Mouse (Mus musculus) neural tube, embryonic 10.5 days (tissue): ENCODE data around the gene Malrd1.

ENCODE experiments used
- DNase-seq: peaks from one replicate; pipeline ENCODE4 v3.0.0-alpha.2; 2017; ENCODE audit warnings: low spot score; ENCODE audit errors: extremely low spot score

Gene Malrd1

GRCm38 (mm10) chr2:16029752-16030151 is 503.5 kb downstream of the Malrd1 start:
- no peak for DNase-seq

DNA sequence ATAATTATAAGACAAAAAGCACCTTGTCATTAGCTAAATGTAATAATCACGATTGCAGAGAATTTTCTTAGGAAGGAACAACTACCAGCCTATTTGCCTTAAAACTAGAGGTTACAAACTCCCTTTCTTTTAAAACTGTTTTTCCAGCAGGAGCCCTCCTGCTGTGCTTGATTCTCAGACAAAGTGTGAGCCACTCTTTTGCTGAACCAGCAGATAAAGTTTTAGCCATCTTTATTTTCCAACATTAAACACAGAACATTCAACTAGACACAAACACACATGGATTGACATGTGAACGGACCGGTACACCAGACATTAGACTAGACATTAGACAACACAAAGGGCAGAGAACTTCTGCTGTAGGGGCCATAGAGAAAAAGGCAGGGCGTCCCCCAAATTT is 505.3 kb downstream of the Malrd1 start:
- no peak for DNase-seq

DNA sequence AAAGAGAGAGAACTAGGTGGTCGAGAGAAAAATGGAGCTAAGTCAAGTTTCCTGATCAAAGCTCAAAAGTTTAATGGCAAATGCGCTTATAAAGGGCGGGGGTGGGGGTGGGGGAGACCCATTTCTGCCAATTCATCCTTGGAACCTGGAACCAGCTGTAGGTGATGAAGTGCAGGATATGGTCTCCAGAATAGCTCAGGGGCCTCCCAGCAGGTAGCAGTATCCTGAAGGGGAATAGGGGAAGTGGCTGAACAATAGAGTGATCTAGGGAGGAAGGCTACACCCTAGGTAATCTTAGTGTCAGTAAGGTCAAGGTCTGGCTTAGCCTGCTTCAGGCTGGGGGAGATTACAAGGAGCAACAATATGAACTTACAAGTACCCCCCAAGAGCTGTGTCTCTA is 506.5 kb downstream of the Malrd1 start:
- no peak for DNase-seq

- DNase-seq, result no peak
Observed at GRCm38 (mm10) chr2:16110696-16111095, 584.4 kb downstream of the Malrd1 start.

DNA sequence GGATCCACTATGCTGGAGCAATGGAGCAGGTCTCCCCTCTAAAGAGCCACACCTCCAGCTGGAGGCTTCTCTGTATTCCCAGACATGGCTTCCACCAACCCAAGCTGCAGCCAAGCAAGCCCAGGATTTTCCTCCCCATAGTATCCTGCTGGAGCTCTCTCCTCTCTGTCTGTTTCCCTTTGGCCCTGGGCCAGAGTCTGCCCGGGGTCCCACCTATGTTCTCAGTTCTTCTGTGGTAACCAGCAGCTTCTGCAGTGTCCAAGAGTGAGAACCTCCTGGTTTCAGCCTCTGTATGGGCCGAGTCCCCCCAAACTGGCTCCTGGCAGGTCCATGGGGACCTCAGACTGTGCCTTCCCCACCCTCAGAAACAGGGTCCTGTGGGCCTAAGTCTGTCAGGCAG is 587.1 kb downstream of the Malrd1 start:
- no peak for DNase-seq

DNA sequence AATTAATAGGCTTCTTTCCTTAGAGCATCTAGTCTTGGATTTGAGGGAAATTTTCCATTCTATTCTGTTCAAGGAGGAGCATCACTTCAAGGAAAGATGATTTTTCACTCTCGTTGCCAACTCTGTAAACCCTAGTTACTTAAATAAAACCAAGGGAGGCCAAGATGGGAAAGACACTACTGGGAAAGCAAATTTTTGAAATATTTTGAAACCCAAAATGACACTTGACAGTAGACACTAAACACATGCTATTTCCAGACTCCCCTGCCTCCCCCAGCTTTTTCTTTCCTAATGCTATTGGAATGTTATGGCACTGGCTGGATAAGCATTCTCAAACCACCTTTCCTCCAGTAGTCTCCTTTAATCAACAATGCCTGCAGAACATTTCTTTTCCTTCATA is 621.7 kb downstream of the Malrd1 start:
- no peak for DNase-seq

DNA sequence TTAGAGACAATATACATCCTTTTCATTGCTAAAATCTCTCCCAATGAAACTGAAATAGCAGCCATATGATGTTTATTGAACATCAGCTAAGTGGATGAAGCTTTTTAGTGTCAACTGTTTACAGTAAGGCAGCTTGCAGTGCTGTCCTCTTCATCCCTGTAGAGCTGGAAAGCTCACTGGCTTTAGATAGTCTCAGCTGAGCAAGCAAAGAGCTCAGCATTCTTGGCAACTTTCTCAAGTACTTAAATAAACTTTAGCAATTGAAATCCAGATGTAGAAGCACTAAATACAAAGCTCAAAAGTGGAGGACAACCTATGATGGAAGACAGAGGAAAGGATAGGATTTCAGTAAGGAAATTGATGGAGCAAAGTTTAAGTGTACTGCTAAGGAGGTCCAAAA is 626.3 kb downstream of the Malrd1 start:
- no peak for DNase-seq

- DNase-seq, result no peak
Observed at GRCm38 (mm10) chr2:16163246-16163989, 637.1 kb downstream of the Malrd1 start.

DNA sequence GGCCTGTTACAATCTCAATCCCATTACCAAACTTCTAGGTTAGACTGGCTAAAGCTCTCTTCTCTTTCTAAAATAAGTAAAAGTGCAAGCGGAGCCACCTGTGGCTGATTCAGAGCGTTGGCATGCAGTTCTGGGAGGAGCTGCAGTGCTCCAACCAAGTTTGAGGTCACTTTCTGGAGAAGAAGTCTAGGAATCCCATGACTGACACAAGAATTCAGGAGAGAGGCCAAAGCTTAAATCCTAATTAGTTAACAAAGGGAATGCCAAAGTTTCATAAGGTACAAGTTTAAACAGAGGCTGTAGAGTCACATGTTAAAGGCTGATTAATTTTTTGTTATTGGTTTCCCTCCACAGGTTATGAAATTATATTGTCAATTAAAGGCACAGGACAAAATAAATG is 642.3 kb downstream of the Malrd1 start:
- DNase-seq, result no peak

DNA sequence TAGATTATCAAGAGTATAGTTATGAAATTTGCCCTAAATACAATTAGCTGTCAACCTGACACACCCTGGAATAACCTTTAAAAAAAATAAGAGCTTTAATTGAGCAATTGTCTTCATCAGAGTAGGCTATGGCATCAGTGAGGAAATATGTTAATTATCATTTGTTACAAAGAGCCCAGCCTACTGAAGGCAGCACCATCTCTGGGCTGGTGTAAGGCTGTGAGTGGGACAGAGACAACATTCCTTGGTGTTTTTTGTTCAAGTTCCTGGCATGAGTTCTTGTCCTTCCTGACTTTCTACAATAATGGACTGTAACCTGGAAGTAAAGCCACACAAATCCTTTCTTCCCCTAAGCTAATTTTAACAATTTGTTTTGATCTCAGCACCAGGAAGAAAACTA is 645.8 kb downstream of the Malrd1 start:
- no peak for DNase-seq

- DNase-seq, result no peak
Observed at GRCm38 (mm10) chr2:16173355-16173754, 647.1 kb downstream of the Malrd1 start.

- DNase-seq, result no peak
Observed at GRCm38 (mm10) chr2:16182140-16182539, 655.9 kb downstream of the Malrd1 start.

DNA sequence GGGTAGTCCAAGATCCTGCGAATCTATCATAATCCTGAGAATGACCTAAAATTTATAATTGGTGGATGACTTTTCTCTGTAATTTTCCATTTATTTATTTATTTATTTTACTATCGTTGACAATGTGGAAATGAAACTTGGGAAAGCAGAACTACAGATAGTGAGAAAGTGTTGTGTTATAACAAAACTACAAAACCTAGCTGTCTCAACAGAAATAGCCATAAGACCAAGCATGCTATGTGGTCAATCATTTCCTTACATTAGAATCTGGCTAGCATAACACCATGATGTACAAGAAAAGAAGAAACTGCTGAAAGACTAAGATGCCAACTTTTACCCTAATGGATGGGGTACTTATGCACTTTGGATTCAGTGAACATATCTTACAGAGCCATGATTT is 656.9 kb downstream of the Malrd1 start:
- DNase-seq, result no peak

DNA sequence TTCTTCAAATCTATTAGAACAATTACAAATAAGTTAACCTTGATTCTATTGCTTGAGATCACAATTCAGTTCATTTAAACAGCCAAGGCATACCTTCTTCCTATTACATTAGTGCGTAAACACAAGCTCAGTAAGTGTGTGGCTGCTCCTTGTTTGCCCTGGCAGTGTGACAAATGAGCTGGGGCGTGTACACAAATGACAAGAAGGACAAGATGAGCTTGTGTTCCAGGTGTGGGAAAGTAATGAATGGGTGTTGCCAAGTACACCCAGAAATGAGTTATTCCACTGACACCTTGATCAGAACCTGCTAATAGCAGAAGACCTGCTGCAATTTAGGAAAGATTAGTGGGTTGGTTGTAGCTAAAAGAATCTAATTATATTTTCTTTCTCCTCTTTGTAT is 683.7 kb downstream of the Malrd1 start:
- DNase-seq, result no peak

DNA sequence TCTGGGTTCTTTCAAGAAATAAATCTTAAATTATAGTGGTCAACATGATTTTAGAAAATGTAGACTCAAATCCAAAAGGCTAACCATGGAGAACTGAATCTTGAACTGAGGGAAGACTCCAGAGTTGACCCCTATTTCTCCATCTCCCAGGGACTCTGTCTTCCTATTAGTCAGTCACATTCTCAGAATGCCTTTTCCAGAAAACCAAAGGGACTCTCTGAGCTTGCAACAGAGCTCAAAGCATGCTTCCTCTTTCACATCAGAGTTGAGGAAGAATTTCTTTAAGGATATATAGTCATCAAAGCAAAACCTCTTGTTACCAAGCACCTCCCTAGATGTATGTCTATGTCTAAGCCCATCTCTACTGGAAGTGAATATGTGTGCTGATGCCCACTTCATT is 686.5 kb downstream of the Malrd1 start:
- no peak for DNase-seq

- no peak for DNase-seq
Observed at GRCm38 (mm10) chr2:16214111-16214510, 687.8 kb downstream of the Malrd1 start.

- no peak for DNase-seq
Observed at GRCm38 (mm10) chr2:16228187-16228832, 702.0 kb downstream of the Malrd1 start.

DNA sequence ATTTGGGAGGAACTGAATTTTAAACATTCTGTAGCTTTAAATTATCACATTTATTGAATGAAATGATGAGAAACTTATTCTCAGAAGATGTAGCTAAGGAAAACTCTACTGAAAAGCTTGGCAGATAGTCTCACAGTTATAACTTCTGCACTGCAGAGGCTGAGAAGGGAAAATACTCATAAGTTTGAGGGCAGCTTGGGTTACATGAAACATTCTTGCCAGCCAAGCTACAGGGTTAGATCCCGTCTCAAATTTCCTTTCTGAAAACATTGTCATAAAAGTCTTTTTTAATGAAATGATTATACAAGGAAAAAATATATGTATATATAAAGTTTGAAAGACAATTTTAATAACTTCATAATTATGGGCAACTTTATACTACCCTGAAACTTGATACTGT is 714.6 kb downstream of the Malrd1 start:
- DNase-seq, result no peak

GRCm38 (mm10) chr2:16243097-16243496 is 716.8 kb downstream of the Malrd1 start:
- DNase-seq, result no peak

- DNase-seq, result no peak
Observed at GRCm38 (mm10) chr2:16248861-16249260, 722.6 kb downstream of the Malrd1 start.

- DNase-seq, result no peak
Observed at GRCm38 (mm10) chr2:16252274-16252673, 726.0 kb downstream of the Malrd1 start.
